In the genomic region with DNA sequence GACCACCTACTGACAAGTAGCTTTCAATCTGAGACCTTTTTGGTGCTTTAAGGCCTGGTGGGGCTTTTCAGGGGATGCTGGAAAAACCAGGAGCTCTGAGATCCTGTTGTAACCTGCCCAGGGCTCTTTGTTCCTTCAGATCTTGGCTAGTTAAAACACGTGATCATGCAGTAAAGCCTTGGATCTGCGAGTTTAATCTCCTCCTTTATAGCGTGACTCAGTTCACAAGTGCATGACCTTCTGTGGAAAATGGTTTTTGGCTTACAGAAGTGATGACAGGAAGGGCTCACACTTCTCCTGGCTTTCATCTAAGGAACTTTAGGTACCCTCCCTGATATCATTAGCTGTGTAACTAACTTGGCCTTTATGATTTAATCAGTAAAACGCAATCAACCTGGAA, we compare ENCODE assay signal across 21 mouse cellular contexts.
"Had no signal": no experiment of that assay in that cellular context is flagged by ENCODE, and none has a peak within 500 bp of the region (broad histone marks: within the 10 kb centered on the region; RNA-seq: fewer than 3 reads in every experiment).

No protein-coding gene starts in this region.

- H3K9ac ChIP-seq: liver, embryonic 13.5 days; liver, embryonic 15.5 days; liver, postnatal 0 days; lung, embryonic 14.5 days; midbrain, embryonic 13.5 days; midbrain, embryonic 15.5 days; neural tube, embryonic 13.5 days; neural tube, embryonic 15.5 days; stomach, embryonic 15.5 days had no signal

- DNase-seq: liver, embryonic 13.5 days; liver, postnatal 0 days; lung, embryonic 14.5 days; lung, postnatal 10 days; lung, postnatal 4 days; retina, postnatal 1 day; right cerebral cortex, adult 18-20 months; right cerebral cortex, postnatal 25 days; right cerebral cortex, postnatal 4 days; thymus, adult 2 months; thymus, postnatal 25 days; thymus, postnatal 4 days had no signal

- H3K4me1 ChIP-seq: liver, embryonic 13.5 days; liver, embryonic 15.5 days; midbrain, embryonic 10.5 days; midbrain, embryonic 13.5 days; midbrain, embryonic 15.5 days; neural tube, embryonic 13.5 days; neural tube, embryonic 15.5 days; stomach, embryonic 15.5 days had no signal

- H3K4me3 ChIP-seq: liver, embryonic 13.5 days; liver, embryonic 15.5 days; midbrain, embryonic 10.5 days; midbrain, embryonic 13.5 days; midbrain, embryonic 15.5 days; myocyte; neural tube, embryonic 13.5 days; neural tube, embryonic 15.5 days; stomach, embryonic 15.5 days had no signal

- H3K9me3 ChIP-seq: liver, embryonic 13.5 days; liver, embryonic 15.5 days; midbrain, embryonic 10.5 days; midbrain, embryonic 13.5 days; midbrain, embryonic 15.5 days; neural tube, embryonic 13.5 days; neural tube, embryonic 15.5 days; stomach, embryonic 15.5 days had no signal

- H3K27me3 ChIP-seq: liver, embryonic 13.5 days; liver, embryonic 15.5 days; midbrain, embryonic 13.5 days; midbrain, embryonic 15.5 days; neural tube, embryonic 13.5 days; neural tube, embryonic 15.5 days; stomach, embryonic 15.5 days had no signal

- H3K27ac ChIP-seq: liver, embryonic 13.5 days; liver, embryonic 15.5 days; midbrain, embryonic 10.5 days; midbrain, embryonic 13.5 days; midbrain, embryonic 15.5 days; neural tube, embryonic 13.5 days; neural tube, embryonic 15.5 days; stomach, embryonic 15.5 days had no signal

- H3K36me3 ChIP-seq: liver, embryonic 13.5 days; liver, embryonic 15.5 days; midbrain, embryonic 10.5 days; midbrain, embryonic 13.5 days; midbrain, embryonic 15.5 days; neural tube, embryonic 13.5 days; neural tube, embryonic 15.5 days; stomach, embryonic 15.5 days had no signal

- H3K4me2 ChIP-seq: liver, embryonic 11.5 days; liver, embryonic 13.5 days; liver, embryonic 15.5 days; lung, embryonic 14.5 days; midbrain, embryonic 13.5 days; midbrain, embryonic 15.5 days; neural tube, embryonic 13.5 days; neural tube, embryonic 15.5 days; stomach, embryonic 15.5 days had no signal

- ATAC-seq: liver, postnatal 0 days; midbrain, embryonic 13.5 days; midbrain, embryonic 15.5 days had no signal
